Mouse (Mus musculus) bone marrow, adult 2 months (tissue): ENCODE results near the gene Tfrc.

ENCODE experiments used
- CTCF ChIP-seq: fragments of 200-500 bp; IDR thresholded peaks from 2 replicates; pipeline ENCODE4 v1.5.1; 2011; ENCODE audit warnings: low read length, control low read depth; ENCODE audit not compliant: control insufficient read depth, insufficient read depth
- POLR2A ChIP-seq: fragments of 200-500 bp; IDR thresholded peaks from 2 replicates; pipeline ENCODE4 v1.6.1; 2011; ENCODE audit warnings: low read depth, mild to moderate bottlenecking, control low read depth, low read length, borderline replicate concordance; ENCODE audit not compliant: control insufficient read depth

DNA sequence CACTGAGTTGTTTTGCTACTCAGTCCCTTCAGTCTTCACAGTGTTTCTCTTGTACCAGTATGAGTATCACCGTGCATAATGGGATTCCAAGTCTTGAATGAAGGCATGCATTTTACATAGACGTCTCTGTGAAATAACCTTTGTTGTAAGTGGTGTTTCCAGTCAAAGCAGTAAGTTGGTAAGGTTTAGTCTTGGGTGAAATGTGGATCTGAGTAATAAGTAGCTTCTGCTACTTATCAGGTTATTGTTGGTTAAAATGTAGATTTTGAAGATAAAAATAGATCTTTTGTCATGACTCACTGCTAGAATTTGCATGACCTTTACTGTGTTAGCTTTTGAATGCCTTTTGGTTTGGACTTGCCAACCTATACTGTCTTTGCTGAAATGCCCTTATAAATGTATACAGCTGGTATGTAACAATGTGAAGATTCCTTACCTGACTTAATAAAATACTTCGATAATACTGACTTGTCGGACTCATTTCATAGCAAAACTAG is 23.7 kb downstream of the Tfrc start:
- TF ChIP-seq CTCF, result no peak
- no peak for TF ChIP-seq POLR2A
